Mouse (Mus musculus): ENCODE results near the gene Ano4. TPM values are rescaled to one million over a fixed set of nuclear protein-coding genes. Genes with fewer than 3 reads are reported as not detected.

Ano4 gene
- polyA plus RNA-seq, 1 experiment from 2014 or later = 0.96 TPM

- Histone ChIP-seq H3K27ac (replicated peaks; ENCODE audit: low read depth, low read length) (no peak overlapping the region), H3K9ac (ENCODE audit: low read length) (no peak overlapping the region), H3K4me2 (ENCODE audit: low read depth, severe bottlenecking) (no peak overlapping the region), H3K4me3 (ENCODE audit: low read depth, low read length) (no peak overlapping the region), H3K36me3 (ENCODE audit: control insufficient read depth, insufficient read depth, low read length) (no peaks in the 10 kb centered on the region), H3K27me3 (ENCODE audit: control insufficient read depth, insufficient read depth, low read length) (no peaks in the 10 kb centered on the region), H3K4me1 (ENCODE audit: control insufficient read depth, insufficient read depth, low read length) (no peaks in the 10 kb centered on the region), H3K9me3 (ENCODE audit: control insufficient read depth, low read length) (no peaks in the 10 kb centered on the region)
- WGBS = 81% methylated on average over 2 of the region's 2 CpGs
- ATAC-seq (ENCODE audit: insufficient number of reproducible peaks, low FRiP score, low TSS enrichment, low read depth) (no peak), DNase-seq (ENCODE audit: low spot score) (no peak)
Observed at GRCm38 (mm10) chr10:89354639-89355038, 10.1 kb upstream of the Ano4 start.

- H3K36me3 ChIP-seq (ENCODE audit: control insufficient read depth, insufficient read depth, low read length) = no peaks in the 10 kb centered on the region
- DNase-seq (ENCODE audit: low spot score) (no peak), ATAC-seq (ENCODE audit: insufficient number of reproducible peaks, low FRiP score, low TSS enrichment, low read depth) (no peak)
- peaks cover under 1% of the 10 kb centered on the region for H3K27me3 ChIP-seq (ENCODE audit: control insufficient read depth, insufficient read depth, low read length)
- H3K4me2 ChIP-seq (ENCODE audit: low read depth, severe bottlenecking) = no peak overlapping the region
- no peak overlapping the region for H3K4me3 ChIP-seq (ENCODE audit: low read depth, low read length)
- no peak overlapping the region for H3K9ac ChIP-seq (ENCODE audit: low read length)
- H3K9me3 ChIP-seq (ENCODE audit: control insufficient read depth, low read length) = no peaks in the 10 kb centered on the region
- WGBS = 88% methylated on average over 11 of the region's 11 CpGs
- no peaks in the 10 kb centered on the region for H3K4me1 ChIP-seq (ENCODE audit: control insufficient read depth, insufficient read depth, low read length)
- no peak overlapping the region for H3K27ac ChIP-seq (replicated peaks; ENCODE audit: low read depth, low read length)
Observed at GRCm38 (mm10) chr10:89351416-89351815, 6.9 kb upstream of the Ano4 start.

- H3K27me3 ChIP-seq (ENCODE audit: control insufficient read depth, insufficient read depth, low read length) = peaks cover 30% of the 10 kb centered on the region
Observed at GRCm38 (mm10) chr10:89345606-89346005, 1.0 kb upstream of the Ano4 start.

GRCm38 (mm10) chr10:89345196-89345533, 603 bp upstream of the Ano4 start:
- Histone ChIP-seq H3K4me2 (ENCODE audit: low read depth, severe bottlenecking) (peak overlapping the region; percentile 73), H3K27me3 (ENCODE audit: control insufficient read depth, insufficient read depth, low read length) (peaks cover 30% of the 10 kb centered on the region), H3K27ac (replicated peaks; ENCODE audit: low read depth, low read length) (no peak overlapping the region), H3K36me3 (ENCODE audit: control insufficient read depth, insufficient read depth, low read length) (no peaks in the 10 kb centered on the region), H3K4me3 (ENCODE audit: low read depth, low read length) (peak overlapping the region; percentile 42; the same call in 1 of the 2 replicates), H3K4me1 (ENCODE audit: control insufficient read depth, insufficient read depth, low read length) (no peaks in the 10 kb centered on the region), H3K9me3 (ENCODE audit: control insufficient read depth, low read length) (no peaks in the 10 kb centered on the region), H3K9ac (ENCODE audit: low read length) (no peak overlapping the region)
- ATAC-seq (ENCODE audit: insufficient number of reproducible peaks, low FRiP score, low TSS enrichment, low read depth) (no peak), DNase-seq (ENCODE audit: low spot score) (no peak)
- 43% methylated on average over 4 of the region's 4 CpGs for WGBS

More at GRCm38 (mm10) chr10:89345606-89346005, 1.0 kb upstream of the Ano4 start:
- Histone ChIP-seq H3K36me3 (ENCODE audit: control insufficient read depth, insufficient read depth, low read length) (no peaks in the 10 kb centered on the region), H3K4me1 (ENCODE audit: control insufficient read depth, insufficient read depth, low read length) (no peaks in the 10 kb centered on the region), H3K27ac (replicated peaks; ENCODE audit: low read depth, low read length) (no peak overlapping the region), H3K4me2 (ENCODE audit: low read depth, severe bottlenecking) (no peak overlapping the region), H3K9me3 (ENCODE audit: control insufficient read depth, low read length) (no peaks in the 10 kb centered on the region), H3K4me3 (ENCODE audit: low read depth, low read length) (no peak overlapping the region), H3K9ac (ENCODE audit: low read length) (no peak overlapping the region)
- ATAC-seq (ENCODE audit: insufficient number of reproducible peaks, low FRiP score, low TSS enrichment, low read depth) (no peak), DNase-seq (ENCODE audit: low spot score) (no peak)
- 71% methylated on average over 6 of the region's 6 CpGs for WGBS

GRCm38 (mm10) chr10:89344132-89344490, 451 bp downstream of the Ano4 start:
- 15% methylated on average over 4 of the region's 4 CpGs for WGBS

GRCm38 (mm10) chr10:89343716-89344115, 846 bp downstream of the Ano4 start:
- H3K4me2 ChIP-seq (ENCODE audit: low read depth, severe bottlenecking) = no peak overlapping the region
- DNase-seq (ENCODE audit: low spot score) = no peak
- no peak for ATAC-seq (ENCODE audit: insufficient number of reproducible peaks, low FRiP score, low TSS enrichment, low read depth)

More at GRCm38 (mm10) chr10:89344132-89344490, 451 bp downstream of the Ano4 start:
- no peaks in the 10 kb centered on the region for H3K9me3 ChIP-seq (ENCODE audit: control insufficient read depth, low read length)
- peak overlapping the region; percentile 32; the same call in 1 of the 2 replicates for H3K9ac ChIP-seq (ENCODE audit: low read length)
- peaks cover 30% of the 10 kb centered on the region for H3K27me3 ChIP-seq (ENCODE audit: control insufficient read depth, insufficient read depth, low read length)
- no peaks in the 10 kb centered on the region for H3K4me1 ChIP-seq (ENCODE audit: control insufficient read depth, insufficient read depth, low read length)
- H3K4me2 ChIP-seq (ENCODE audit: low read depth, severe bottlenecking) = peak overlapping the region; percentile 73
- no peak for ATAC-seq (ENCODE audit: insufficient number of reproducible peaks, low FRiP score, low TSS enrichment, low read depth)
- peak overlapping the region; percentile 42 for H3K4me3 ChIP-seq (ENCODE audit: low read depth, low read length)
- no peak for DNase-seq (ENCODE audit: low spot score)
- no peaks in the 10 kb centered on the region for H3K36me3 ChIP-seq (ENCODE audit: control insufficient read depth, insufficient read depth, low read length)
- H3K27ac ChIP-seq (replicated peaks; ENCODE audit: low read depth, low read length) = no peak overlapping the region

GRCm38 (mm10) chr10:89330261-89330660, 14.3 kb downstream of the Ano4 start:
- no peaks in the 10 kb centered on the region for H3K27me3 ChIP-seq (ENCODE audit: control insufficient read depth, insufficient read depth, low read length)
- no peak for ATAC-seq (ENCODE audit: insufficient number of reproducible peaks, low FRiP score, low TSS enrichment, low read depth)

More at GRCm38 (mm10) chr10:89343716-89344115, 846 bp downstream of the Ano4 start:
- Histone ChIP-seq H3K36me3 (ENCODE audit: control insufficient read depth, insufficient read depth, low read length) (no peaks in the 10 kb centered on the region), H3K4me3 (ENCODE audit: low read depth, low read length) (no peak overlapping the region), H3K27ac (replicated peaks; ENCODE audit: low read depth, low read length) (no peak overlapping the region), H3K4me1 (ENCODE audit: control insufficient read depth, insufficient read depth, low read length) (no peaks in the 10 kb centered on the region), H3K9me3 (ENCODE audit: control insufficient read depth, low read length) (no peaks in the 10 kb centered on the region), H3K9ac (ENCODE audit: low read length) (no peak overlapping the region), H3K27me3 (ENCODE audit: control insufficient read depth, insufficient read depth, low read length) (peaks cover 30% of the 10 kb centered on the region)
- WGBS = 15% methylated on average over 8 of the region's 8 CpGs

GRCm38 (mm10) chr10:89329806-89330205, 14.8 kb downstream of the Ano4 start:
- DNase-seq (ENCODE audit: low spot score) (no peak), ATAC-seq (ENCODE audit: insufficient number of reproducible peaks, low FRiP score, low TSS enrichment, low read depth) (no peak)
- H3K4me2 ChIP-seq (ENCODE audit: low read depth, severe bottlenecking) = no peak overlapping the region
- H3K27me3 ChIP-seq (ENCODE audit: control insufficient read depth, insufficient read depth, low read length) = no peaks in the 10 kb centered on the region
- no peak overlapping the region for H3K4me3 ChIP-seq (ENCODE audit: low read depth, low read length)
- no peaks in the 10 kb centered on the region for H3K4me1 ChIP-seq (ENCODE audit: control insufficient read depth, insufficient read depth, low read length)
- 85% methylated on average over 8 of the region's 8 CpGs for WGBS
- no peaks in the 10 kb centered on the region for H3K9me3 ChIP-seq (ENCODE audit: control insufficient read depth, low read length)
- H3K27ac ChIP-seq (replicated peaks; ENCODE audit: low read depth, low read length) = no peak overlapping the region
- H3K9ac ChIP-seq (ENCODE audit: low read length) = no peak overlapping the region
- no peaks in the 10 kb centered on the region for H3K36me3 ChIP-seq (ENCODE audit: control insufficient read depth, insufficient read depth, low read length)

More at GRCm38 (mm10) chr10:89330261-89330660, 14.3 kb downstream of the Ano4 start:
- Histone ChIP-seq H3K4me1 (ENCODE audit: control insufficient read depth, insufficient read depth, low read length) (no peaks in the 10 kb centered on the region), H3K9ac (ENCODE audit: low read length) (no peak overlapping the region), H3K4me2 (ENCODE audit: low read depth, severe bottlenecking) (no peak overlapping the region), H3K36me3 (ENCODE audit: control insufficient read depth, insufficient read depth, low read length) (no peaks in the 10 kb centered on the region), H3K4me3 (ENCODE audit: low read depth, low read length) (no peak overlapping the region), H3K9me3 (ENCODE audit: control insufficient read depth, low read length) (no peaks in the 10 kb centered on the region), H3K27ac (replicated peaks; ENCODE audit: low read depth, low read length) (no peak overlapping the region)
- no CpG with 5 or more reads among the region's 1 CpGs for WGBS
- no peak for DNase-seq (ENCODE audit: low spot score)

- no peak overlapping the region for H3K4me2 ChIP-seq (ENCODE audit: low read depth, severe bottlenecking)
- 75% methylated on average over 8 of the region's 8 CpGs for WGBS
- no peak overlapping the region for H3K9ac ChIP-seq (ENCODE audit: low read length)
- H3K9me3 ChIP-seq (ENCODE audit: control insufficient read depth, low read length) = no peaks in the 10 kb centered on the region
- H3K27me3 ChIP-seq (ENCODE audit: control insufficient read depth, insufficient read depth, low read length) = no peaks in the 10 kb centered on the region
- no peaks in the 10 kb centered on the region for H3K4me1 ChIP-seq (ENCODE audit: control insufficient read depth, insufficient read depth, low read length)
- no peaks in the 10 kb centered on the region for H3K36me3 ChIP-seq (ENCODE audit: control insufficient read depth, insufficient read depth, low read length)
- H3K27ac ChIP-seq (replicated peaks; ENCODE audit: low read depth, low read length) = no peak overlapping the region
- ATAC-seq (ENCODE audit: insufficient number of reproducible peaks, low FRiP score, low TSS enrichment, low read depth) (no peak), DNase-seq (ENCODE audit: low spot score) (no peak)
- H3K4me3 ChIP-seq (ENCODE audit: low read depth, low read length) = no peak overlapping the region
Observed at GRCm38 (mm10) chr10:89328876-89329275, 15.7 kb downstream of the Ano4 start.
